Mouse (Mus musculus) neural tube, embryonic 14.5 days (tissue): ENCODE data around the gene AI661453. TPM values are rescaled to one million over a fixed set of nuclear protein-coding genes. Genes with fewer than 3 reads are reported as not detected.

Experiments
- ATAC-seq: fragments of 200-750 bp; cut with Nextera tagmentation; 2 replicates; pipeline ENCODE4 v1.8.0; 2017; ENCODE audit warnings: low read depth, mild to moderate bottlenecking, moderate TSS enrichment, moderate library complexity
- H3K27ac ChIP-seq: fragments of 300-500 bp; sonication (generic); 2 replicates; pipeline ENCODE4 v1.5.1; 2014; ENCODE audit warnings: low read depth, mild to moderate bottlenecking, control low read depth, low read length, moderate library complexity, mixed read lengths
- H3K27me3 ChIP-seq: fragments of 300-500 bp; sonication (generic); 2 replicates; pipeline ENCODE4 v1.6.1; 2014; ENCODE audit warnings: low read length; ENCODE audit not compliant: control insufficient read depth, insufficient read depth
- H3K36me3 ChIP-seq: fragments of 300-500 bp; sonication (generic); 2 replicates; pipeline ENCODE4 v1.6.1; 2014; ENCODE audit warnings: low read length, mixed read lengths; ENCODE audit not compliant: control insufficient read depth, insufficient read depth
- H3K4me1 ChIP-seq: fragments of 300-500 bp; sonication (generic); 2 replicates; pipeline ENCODE4 v1.6.1; 2014; ENCODE audit warnings: low read length; ENCODE audit not compliant: control insufficient read depth, insufficient read depth
- H3K4me2 ChIP-seq: fragments of 300-500 bp; sonication (generic); 2 replicates; pipeline ENCODE4 v1.6.1; 2014; ENCODE audit warnings: mild to moderate bottlenecking, low read depth, low read length, control low read depth
- H3K4me3 ChIP-seq: fragments of 300-500 bp; sonication (generic); 2 replicates; pipeline ENCODE4 v1.5.1; 2014; ENCODE audit warnings: low read depth, low read length, control low read depth, mixed read lengths
- H3K9ac ChIP-seq: fragments of 300-500 bp; sonication (generic); replicated peaks from 2 replicates; pipeline ENCODE4 v1.6.1; 2014; ENCODE audit warnings: low read depth, mild to moderate bottlenecking, control low read depth, low read length, mixed read lengths
- H3K9me3 ChIP-seq: fragments of 300-500 bp; sonication (generic); 2 replicates; pipeline ENCODE4 v1.6.1; 2016; ENCODE audit warnings: low read length; ENCODE audit not compliant: control insufficient read depth
- WGBS: fragments of 180-500 bp; shearing (Covaris S2); extraction: QIAGEN DNeasy Blood & Tissue Kit; methylation state at CpG from one replicate; pipeline ENCODE4 v1.1.7; 2014; 5-methylcytosine and 5-hydroxymethylcytosine counted together
- polyA plus RNA-seq: library from polyadenylated mRNA; unstranded; fragments of >200 nt; fragmentation: Nextera tagmentation; extraction: Ambion mirVana; gene quantifications from 2 replicates; pipeline ENCODE4 v1.2.1, GENCODE M21; 2014

The AI661453 gene
- polyA plus RNA-seq, 1 experiment from 2014 or later = not detected

DNA sequence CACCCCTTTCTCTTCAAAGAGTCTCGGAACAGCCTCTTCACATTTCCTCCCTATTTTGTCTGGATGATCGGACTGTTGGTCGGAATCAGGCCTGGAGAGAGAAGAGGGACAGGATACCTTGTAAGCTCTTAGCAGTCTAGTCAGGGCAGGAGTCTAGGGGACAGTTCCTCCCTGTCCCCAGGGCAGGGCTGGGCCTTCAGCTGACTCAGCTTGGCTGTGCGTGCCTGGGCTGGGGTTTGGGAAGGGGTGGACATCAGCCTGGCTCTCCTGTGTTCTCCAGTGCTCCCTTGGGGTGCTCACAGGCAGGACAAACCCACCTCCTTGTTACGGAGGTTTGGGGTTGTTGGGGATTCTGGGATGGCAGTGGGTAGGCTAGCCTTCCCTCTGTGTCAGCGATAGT lies 2.2 kb downstream of the AI661453 start:
- no peaks in the 10 kb centered on the region for H3K4me1 ChIP-seq
- H3K9ac ChIP-seq = no peak overlapping the region
- H3K36me3 ChIP-seq = no peaks in the 10 kb centered on the region
- no peak overlapping the region for H3K4me2 ChIP-seq
- H3K27me3 ChIP-seq = peaks cover 19% of the 10 kb centered on the region
- no peaks in the 10 kb centered on the region for H3K9me3 ChIP-seq
- no peak for ATAC-seq
- no peak overlapping the region for H3K27ac ChIP-seq
- H3K4me3 ChIP-seq = no peak overlapping the region
- WGBS = 52% methylated on average over 6 of the region's 6 CpGs

DNA sequence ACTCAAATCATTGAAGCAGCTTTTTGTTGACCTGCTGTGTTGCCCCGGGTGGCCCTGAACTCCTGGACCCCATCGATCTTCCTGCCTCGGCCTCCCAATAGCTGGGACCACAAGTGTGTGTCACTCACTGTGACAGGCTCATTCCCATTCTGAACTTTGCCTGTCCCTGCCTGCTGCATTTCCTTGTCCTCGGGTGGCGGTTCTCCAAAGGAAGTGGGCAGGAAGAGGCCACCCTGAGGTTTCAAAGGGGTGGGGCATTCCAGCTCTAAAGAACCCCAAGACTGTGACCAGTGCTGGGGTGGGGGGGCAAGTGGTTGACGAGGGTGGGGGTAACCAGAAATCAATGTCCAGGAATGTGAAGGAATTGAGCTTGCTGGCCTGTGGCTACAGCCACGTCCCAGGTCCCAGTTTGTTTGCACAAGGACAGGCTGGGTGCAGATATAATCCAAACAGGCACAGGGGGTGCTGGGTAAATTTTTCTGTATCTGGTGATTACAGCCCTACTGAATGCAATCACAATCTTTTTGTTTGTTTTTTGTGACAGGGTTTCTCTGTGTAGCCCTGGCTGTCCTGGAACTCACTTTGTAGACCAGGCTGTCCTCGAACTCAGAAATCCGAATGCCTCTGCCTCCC lies 3.1 kb downstream of the AI661453 start:
- Histone ChIP-seq H3K4me3 (no peak overlapping the region), H3K27ac (no peak overlapping the region)

DNA sequence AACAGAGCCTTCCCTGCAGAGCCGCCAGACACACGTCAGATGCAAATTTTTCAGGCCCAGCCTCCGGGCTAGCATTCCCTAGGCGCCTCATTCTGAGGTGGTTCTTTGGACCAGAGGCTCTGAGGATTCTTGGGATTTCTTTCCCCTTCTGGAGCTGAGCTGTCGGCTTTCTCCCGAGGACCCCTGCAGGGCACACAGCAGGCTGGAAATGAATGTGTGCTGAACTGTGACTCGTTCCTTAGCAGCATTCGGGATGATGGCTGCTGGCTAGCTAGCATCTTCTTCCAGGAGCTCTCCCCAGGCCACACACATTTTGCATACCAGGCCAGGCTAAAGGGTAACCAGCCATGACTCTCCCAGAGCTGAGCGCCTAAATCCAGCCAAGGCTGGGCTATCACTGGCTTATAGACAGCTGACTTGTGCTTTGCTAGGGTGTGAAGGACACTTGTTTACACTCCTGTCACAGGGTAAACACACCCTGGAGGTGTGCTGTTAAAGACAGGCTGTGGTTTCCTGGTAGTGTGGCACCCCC lies 4.0 kb downstream of the AI661453 start:
- Histone ChIP-seq H3K9ac (0 out of 2 replicates have a peak overlapping the region, but pooled peaks have one; percentile 0), H3K4me3 (no peak overlapping the region), H3K9me3 (no peaks in the 10 kb centered on the region), H3K4me1 (no peaks in the 10 kb centered on the region), H3K27ac (0 out of 2 replicates have a peak overlapping the region, but pooled peaks have one; percentile 10), H3K4me2 (no peak overlapping the region), H3K27me3 (peaks cover 19% of the 10 kb centered on the region), H3K36me3 (no peaks in the 10 kb centered on the region)
- 3% methylated on average over 9 of the region's 9 CpGs for WGBS
- peak; percentile 65; the same call in 1 of the 2 replicates for ATAC-seq

More for the DNA sequence above, 3.1 kb downstream of the AI661453 start:
- Histone ChIP-seq H3K27me3 (peaks cover 19% of the 10 kb centered on the region), H3K4me2 (no peak overlapping the region), H3K36me3 (no peaks in the 10 kb centered on the region), H3K9me3 (no peaks in the 10 kb centered on the region), H3K4me1 (no peaks in the 10 kb centered on the region), H3K9ac (no peak overlapping the region)
- WGBS = 35% methylated on average over 9 of the region's 9 CpGs
- no peak for ATAC-seq

DNA sequence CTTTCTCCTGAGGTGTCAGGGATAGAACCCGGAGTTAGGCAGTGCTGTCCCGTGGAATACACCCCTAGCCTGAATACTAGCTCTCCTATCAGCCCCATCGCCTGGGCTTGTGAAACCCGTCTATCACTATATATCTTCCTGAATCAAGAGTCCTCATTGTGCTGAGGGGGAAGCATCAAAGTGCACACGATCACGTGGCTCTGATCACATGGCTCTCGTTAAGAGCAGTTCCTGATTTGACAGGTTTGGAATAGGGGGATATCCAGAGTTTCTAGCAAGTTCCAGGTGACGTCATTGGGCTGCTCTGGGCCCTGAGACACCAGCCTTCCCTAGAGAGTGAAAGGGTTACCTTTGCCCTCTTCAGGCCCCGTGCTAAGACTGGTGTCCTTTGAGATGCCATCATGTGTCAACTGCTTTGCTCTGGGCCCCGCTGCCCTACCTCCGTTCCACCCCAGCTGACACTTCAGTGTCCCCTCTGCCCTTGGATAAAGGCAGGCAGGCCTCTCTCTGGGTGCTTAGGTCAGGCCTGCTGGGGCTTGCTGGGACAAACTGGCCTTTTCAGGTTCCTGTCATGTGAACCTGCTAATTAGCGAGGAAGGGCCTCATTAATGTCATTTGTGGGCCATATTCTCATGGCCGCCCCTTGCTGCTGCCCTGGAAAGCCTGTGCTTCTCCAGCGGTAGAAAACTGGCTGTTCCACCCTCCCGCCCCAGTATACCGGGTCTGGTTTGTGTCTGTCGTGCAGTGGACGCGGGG lies 5.1 kb downstream of the AI661453 start:
- no peak for ATAC-seq
- Histone ChIP-seq H3K4me2 (no peak overlapping the region), H3K4me3 (no peak overlapping the region), H3K27ac (no peak overlapping the region), H3K9ac (no peak overlapping the region), H3K36me3 (no peaks in the 10 kb centered on the region), H3K4me1 (no peaks in the 10 kb centered on the region), H3K9me3 (no peaks in the 10 kb centered on the region), H3K27me3 (peaks cover 14% of the 10 kb centered on the region)
- 79% methylated on average over 19 of the region's 19 CpGs for WGBS

DNA sequence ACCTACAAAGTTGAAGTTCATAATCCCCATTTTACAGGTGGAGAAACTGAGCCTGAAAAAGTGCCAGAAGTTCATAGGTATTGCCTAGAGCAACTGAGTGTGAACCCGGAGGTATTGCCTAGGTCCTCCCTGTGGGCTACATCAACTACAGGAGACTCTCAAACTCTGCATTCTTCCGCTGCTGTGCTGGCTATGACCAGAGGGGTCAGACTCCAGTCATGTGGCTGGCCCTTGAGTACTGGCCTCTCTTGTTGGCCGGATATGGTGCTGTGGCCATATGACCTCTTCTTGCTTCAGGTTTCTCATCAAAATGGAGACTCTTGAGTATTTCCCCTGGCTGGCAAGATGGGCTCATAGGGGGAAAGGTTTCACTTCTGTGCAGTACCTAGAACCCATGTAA lies 5.9 kb downstream of the AI661453 start:
- 86% methylated on average over 3 of the region's 3 CpGs for WGBS
- H3K27ac ChIP-seq = no peak overlapping the region
- no peaks in the 10 kb centered on the region for H3K9me3 ChIP-seq
- no peak for ATAC-seq
- H3K27me3 ChIP-seq = peaks cover 6% of the 10 kb centered on the region
- no peak overlapping the region for H3K4me3 ChIP-seq
- H3K4me2 ChIP-seq = no peak overlapping the region
- H3K9ac ChIP-seq = no peak overlapping the region
- H3K4me1 ChIP-seq = no peaks in the 10 kb centered on the region
- H3K36me3 ChIP-seq = no peaks in the 10 kb centered on the region

DNA sequence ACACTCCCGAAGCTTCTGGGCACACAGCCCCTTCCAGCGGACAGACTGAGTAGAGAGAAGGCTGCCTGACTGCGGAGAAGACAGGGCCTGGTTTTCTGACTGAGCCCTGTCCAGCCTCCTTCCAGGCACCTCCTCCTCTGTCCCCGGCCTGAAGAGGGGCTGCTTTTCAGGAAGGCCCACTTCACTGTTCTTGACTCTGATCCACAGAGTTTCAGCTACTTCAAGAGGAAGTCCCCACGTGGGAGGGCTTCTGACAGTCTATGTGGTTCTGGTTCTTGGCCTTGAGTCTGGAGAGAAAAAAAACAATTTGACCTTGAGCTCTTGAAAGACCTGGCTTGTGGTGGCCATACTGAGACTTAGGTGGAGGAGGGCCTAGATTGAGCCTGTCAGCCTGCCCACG lies 7.7 kb downstream of the AI661453 start:
- H3K9me3 ChIP-seq = no peaks in the 10 kb centered on the region

DNA sequence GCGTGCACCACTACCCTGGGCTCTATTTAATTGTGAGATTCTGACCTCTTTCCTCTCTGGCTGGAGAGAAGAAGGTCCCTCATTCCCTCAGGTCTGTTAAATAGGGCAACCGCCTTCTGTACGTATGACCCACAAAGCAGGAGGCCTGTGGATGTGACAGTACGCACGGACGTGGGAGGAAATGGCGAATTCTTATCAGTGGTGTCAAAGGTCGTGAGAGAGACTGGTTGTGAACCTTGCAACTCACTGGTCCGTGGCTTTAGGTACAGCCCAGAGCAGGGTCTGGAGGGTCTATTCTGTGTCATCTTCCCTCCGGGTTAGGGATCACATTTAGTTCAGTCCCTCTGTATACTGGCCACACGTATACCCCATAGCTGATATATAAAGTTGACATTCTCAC lies 9.1 kb downstream of the AI661453 start:
- WGBS = 88% methylated on average over 11 of the region's 11 CpGs
- H3K27ac ChIP-seq = no peak overlapping the region
- H3K36me3 ChIP-seq = no peaks in the 10 kb centered on the region
- no peaks in the 10 kb centered on the region for H3K4me1 ChIP-seq
- ATAC-seq = no peak
- H3K4me3 ChIP-seq = no peak overlapping the region
- no peaks in the 10 kb centered on the region for H3K9me3 ChIP-seq
- no peaks in the 10 kb centered on the region for H3K27me3 ChIP-seq
- H3K4me2 ChIP-seq = no peak overlapping the region
- H3K9ac ChIP-seq = no peak overlapping the region

More for the DNA sequence above, 7.7 kb downstream of the AI661453 start:
- no peak overlapping the region for H3K9ac ChIP-seq
- H3K4me1 ChIP-seq = no peaks in the 10 kb centered on the region
- no peak overlapping the region for H3K27ac ChIP-seq
- WGBS = 74% methylated on average over 6 of the region's 6 CpGs
- no peaks in the 10 kb centered on the region for H3K27me3 ChIP-seq
- H3K36me3 ChIP-seq = no peaks in the 10 kb centered on the region
- no peak for ATAC-seq
- H3K4me3 ChIP-seq = no peak overlapping the region
- H3K4me2 ChIP-seq = no peak overlapping the region

DNA sequence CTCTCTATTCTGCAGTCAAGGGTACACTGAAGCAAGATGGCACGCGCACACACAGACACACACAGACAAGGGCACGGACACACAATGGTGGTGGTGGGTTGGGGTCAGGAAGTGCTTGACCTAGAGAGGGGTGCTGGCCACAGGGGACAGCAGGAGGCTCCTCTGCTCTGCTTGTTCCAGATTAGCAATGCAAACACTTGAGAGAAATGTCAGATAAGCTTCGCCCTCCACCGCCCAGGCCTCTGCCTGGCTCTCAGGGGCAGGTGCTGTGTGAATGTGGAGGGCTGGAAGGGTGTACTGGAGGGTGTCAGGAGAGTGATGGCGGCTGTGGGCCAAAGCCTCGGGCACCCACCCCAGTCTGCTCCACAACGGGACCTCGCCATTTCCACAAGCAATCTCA lies 9.6 kb downstream of the AI661453 start:
- Histone ChIP-seq H3K27ac (no peak overlapping the region), H3K27me3 (no peaks in the 10 kb centered on the region), H3K4me3 (no peak overlapping the region), H3K9ac (no peak overlapping the region), H3K36me3 (no peaks in the 10 kb centered on the region), H3K4me2 (no peak overlapping the region), H3K9me3 (no peaks in the 10 kb centered on the region), H3K4me1 (no peaks in the 10 kb centered on the region)
- WGBS = 82% methylated on average over 9 of the region's 9 CpGs
- no peak for ATAC-seq

DNA sequence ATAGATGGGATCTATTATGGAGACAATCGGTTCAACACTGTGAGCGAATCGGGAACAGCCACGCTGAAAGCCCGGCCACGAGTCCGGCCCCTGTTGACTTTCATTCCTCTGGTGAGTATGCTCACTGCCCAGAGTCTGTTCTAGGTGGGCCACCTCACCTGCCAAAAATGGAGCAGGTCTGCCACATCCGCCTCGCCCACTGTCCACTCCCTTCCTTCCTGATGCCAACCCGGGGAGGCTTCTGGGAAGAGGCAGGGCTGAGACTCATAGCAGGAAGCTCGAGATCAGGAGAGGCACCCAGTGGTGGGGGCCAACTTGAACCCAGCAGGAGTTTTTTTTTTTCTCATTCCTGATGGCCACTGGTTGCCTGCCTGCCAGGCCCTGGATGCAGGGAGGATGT lies 10.1 kb downstream of the AI661453 start:
- no peak overlapping the region for H3K27ac ChIP-seq
- no peaks in the 10 kb centered on the region for H3K36me3 ChIP-seq
- no peak overlapping the region for H3K9ac ChIP-seq
- no peak overlapping the region for H3K4me2 ChIP-seq
- H3K27me3 ChIP-seq = no peaks in the 10 kb centered on the region
- H3K4me3 ChIP-seq = no peak overlapping the region
- no peaks in the 10 kb centered on the region for H3K4me1 ChIP-seq
- no peaks in the 10 kb centered on the region for H3K9me3 ChIP-seq
- WGBS = 91% methylated on average over 11 of the region's 11 CpGs
- no peak for ATAC-seq
